Mouse (Mus musculus) spleen, adult 2 months (tissue): ENCODE measurements at regions not wholly inside any gene's neighbourhood (a gene's known extent, or its start where the extent isn't known, plus 50 kb on each side); places are given as distances from the start of the nearest gene placed in this dataset.

Experiments used
- DNase-seq, 2 experiments: peaks; one replicate each; pipeline versions ENCODE4 v3.0.0 to v3.0.0-alpha.2; 2012 to 2021; ENCODE audit warnings: low spot score in 2 of 2, low read depth in 1 of 2
- H3K27ac ChIP-seq: fragments of 200-500 bp; 2 replicates; pipeline ENCODE4 v1.5.1; 2012; ENCODE audit warnings: low read length, inconsistent platforms; ENCODE audit not compliant: insufficient read depth
- H3K27me3 ChIP-seq: fragments of 200-500 bp; 2 replicates; pipeline ENCODE4 v1.6.1; 2012; ENCODE audit warnings: mild to moderate bottlenecking, moderate library complexity, low read length, inconsistent platforms; ENCODE audit not compliant: control insufficient read depth, insufficient read depth
- H3K36me3 ChIP-seq: fragments of 200-500 bp; 2 replicates; pipeline ENCODE4 v1.6.1; 2012; ENCODE audit warnings: mild to moderate bottlenecking, low read length, inconsistent platforms; ENCODE audit not compliant: control insufficient read depth, insufficient read depth
- H3K4me1 ChIP-seq: fragments of 200-500 bp; 2 replicates; pipeline ENCODE4 v1.6.1; 2011; ENCODE audit warnings: inconsistent platforms; ENCODE audit not compliant: control insufficient read depth, insufficient read depth, insufficient read length
- H3K4me3 ChIP-seq: fragments of 200-500 bp; 2 replicates; pipeline ENCODE4 v1.5.1; 2011; ENCODE audit warnings: mild to moderate bottlenecking, inconsistent platforms; ENCODE audit not compliant: insufficient read depth, insufficient read length; ENCODE audit errors: extremely low read depth
- CTCF ChIP-seq: fragments of 200-500 bp; IDR thresholded peaks from 2 replicates; pipeline ENCODE4 v1.5.1; 2011; ENCODE audit warnings: mild to moderate bottlenecking, inconsistent platforms; ENCODE audit not compliant: insufficient read depth, insufficient read length, insufficient replicate concordance; ENCODE audit errors: extremely low read depth
- POLR2A ChIP-seq: fragments of 200-500 bp; IDR thresholded peaks from 2 replicates; pipeline ENCODE4 v1.6.1; 2011; ENCODE audit warnings: low read depth, low read length, inconsistent platforms
- WGBS: fragments of 180-500 bp; shearing (Covaris S2); methylation state at CpG from one replicate; pipeline ENCODE4 v1.1.7; 2018; 5-methylcytosine and 5-hydroxymethylcytosine counted together

- Histone ChIP-seq H3K36me3 (no peaks in the 10 kb centered on the region), H3K4me1 (no peaks in the 10 kb centered on the region), H3K27me3 (no peaks in the 10 kb centered on the region), H3K27ac (no peak overlapping the region), H3K4me3 (no peak overlapping the region)
- no peak for TF ChIP-seq POLR2A
- no peak for TF ChIP-seq CTCF
- WGBS: 85% methylated on average over 8 of the region's 8 CpGs
- DNase-seq: no peak
These were observed 257.0 kb downstream of the Qk start for GRCm38 (mm10) chr17:10062546-10063100.

GRCm38 (mm10) chr17:10057736-10058135 is 261.9 kb downstream of the Qk start:
- Histone ChIP-seq H3K36me3 (no peaks in the 10 kb centered on the region), H3K4me3 (no peak overlapping the region), H3K4me1 (no peaks in the 10 kb centered on the region), H3K27ac (no peak overlapping the region), H3K27me3 (no peaks in the 10 kb centered on the region)
- 80% methylated on average over 1 of the region's 1 CpGs for WGBS
- TF ChIP-seq POLR2A (no peak), CTCF (no peak)
- no peak for DNase-seq

GRCm38 (mm10) chr17:10056096-10056495 is 263.6 kb downstream of the Qk start:
- TF ChIP-seq CTCF (no peak), POLR2A (no peak)
- no peaks in the 10 kb centered on the region for H3K36me3 ChIP-seq
- no peaks in the 10 kb centered on the region for H3K4me1 ChIP-seq
- no peak overlapping the region for H3K27ac ChIP-seq
- H3K4me3 ChIP-seq: no peak overlapping the region
- no peak for DNase-seq
- H3K27me3 ChIP-seq: no peaks in the 10 kb centered on the region
- WGBS: 90% methylated on average over 2 of the region's 2 CpGs

GRCm38 (mm10) chr17:10054375-10054774 is 265.3 kb downstream of the Qk start:
- Histone ChIP-seq H3K4me3 (no peak overlapping the region), H3K36me3 (no peaks in the 10 kb centered on the region), H3K27ac (no peak overlapping the region), H3K27me3 (no peaks in the 10 kb centered on the region), H3K4me1 (no peaks in the 10 kb centered on the region)
- WGBS: 88% methylated on average over 5 of the region's 5 CpGs
- no peak for DNase-seq
- TF ChIP-seq POLR2A: no peak
- TF ChIP-seq CTCF: no peak

- no peaks in the 10 kb centered on the region for H3K27me3 ChIP-seq
- TF ChIP-seq CTCF: no peak
- TF ChIP-seq POLR2A: no peak
- no peaks in the 10 kb centered on the region; the same call in 1 of the 2 replicates for H3K4me1 ChIP-seq
- H3K36me3 ChIP-seq: no peaks in the 10 kb centered on the region
- no peak overlapping the region for H3K27ac ChIP-seq
- no peak for DNase-seq
- 78% methylated on average over 5 of the region's 5 CpGs for WGBS
- H3K4me3 ChIP-seq: no peak overlapping the region
These were observed 275.3 kb downstream of the Qk start for GRCm38 (mm10) chr17:10044336-10044735.

- Histone ChIP-seq H3K27me3 (no peaks in the 10 kb centered on the region), H3K27ac (no peak overlapping the region), H3K36me3 (no peaks in the 10 kb centered on the region), H3K4me3 (no peak overlapping the region), H3K4me1 (no peaks in the 10 kb centered on the region; the same call in 1 of the 2 replicates)
- TF ChIP-seq CTCF (no peak), POLR2A (no peak)
- no peak for DNase-seq
- WGBS: 91% methylated on average over 5 of the region's 5 CpGs
These were observed 277.5 kb downstream of the Qk start for GRCm38 (mm10) chr17:10042042-10042652.

- H3K36me3 ChIP-seq: no peaks in the 10 kb centered on the region
- no peaks in the 10 kb centered on the region; the same call in 1 of the 2 replicates for H3K4me1 ChIP-seq
- H3K4me3 ChIP-seq: no peak overlapping the region
- no peaks in the 10 kb centered on the region for H3K27me3 ChIP-seq
- no peak for DNase-seq
- TF ChIP-seq CTCF: no peak
- no peak for TF ChIP-seq POLR2A
- 9% methylated on average over 4 of the region's 4 CpGs for WGBS
- no peak overlapping the region for H3K27ac ChIP-seq
These were observed 278.7 kb downstream of the Qk start for GRCm38 (mm10) chr17:10040951-10041359.
